Mouse (Mus musculus): ENCODE measurements around the gene Manba.
A peak's percentile ranks its signal among the peaks of the same experiment; 100 is the strongest.
"Not testable (repeated sequence)": the region's sequence is repeated elsewhere in the genome, so short reads cannot be mapped to it uniquely, and the experiment has no call there.

Gene Manba

GRCm38 (mm10) chr3:135487803-135488202 is 2.4 kb downstream of the Manba start:
- no peak for DNase-seq

- DNase-seq = peak; percentile 52
These were observed 4.6 kb downstream of the Manba start for GRCm38 (mm10) chr3:135489865-135490520.

- no peak for DNase-seq
These were observed 5.7 kb downstream of the Manba start for GRCm38 (mm10) chr3:135491102-135491501.

GRCm38 (mm10) chr3:135493320-135493719 is 7.9 kb downstream of the Manba start:
- not testable (repeated sequence) for DNase-seq

GRCm38 (mm10) chr3:135497956-135498355 is 12.5 kb downstream of the Manba start:
- DNase-seq = not testable (repeated sequence)

GRCm38 (mm10) chr3:135498891-135499290 is 13.5 kb downstream of the Manba start:
- DNase-seq = no peak

GRCm38 (mm10) chr3:135503160-135503559 is 17.7 kb downstream of the Manba start:
- DNase-seq = no peak

GRCm38 (mm10) chr3:135505369-135505909 is 20.0 kb downstream of the Manba start:
- DNase-seq = peak; percentile 81

- DNase-seq = no peak
These were observed 20.6 kb downstream of the Manba start for GRCm38 (mm10) chr3:135505916-135506482.

- DNase-seq = no peak
These were observed 22.1 kb downstream of the Manba start for GRCm38 (mm10) chr3:135507506-135507905.

- DNase-seq = no peak
These were observed 22.8 kb downstream of the Manba start for GRCm38 (mm10) chr3:135508191-135508590.

- no peak for DNase-seq
These were observed 25.0 kb downstream of the Manba start for GRCm38 (mm10) chr3:135510372-135510771.

GRCm38 (mm10) chr3:135511683-135512082 is 26.3 kb downstream of the Manba start:
- no peak for DNase-seq

- no peak for DNase-seq
These were observed 27.9 kb downstream of the Manba start for GRCm38 (mm10) chr3:135513270-135513669.

GRCm38 (mm10) chr3:135513800-135514425 is 28.5 kb downstream of the Manba start:
- DNase-seq = no peak

- DNase-seq = no peak
These were observed 29.8 kb downstream of the Manba start for GRCm38 (mm10) chr3:135515246-135515645.

GRCm38 (mm10) chr3:135516891-135517290 is 31.5 kb downstream of the Manba start:
- DNase-seq = no peak

GRCm38 (mm10) chr3:135518882-135519281 is 33.5 kb downstream of the Manba start:
- no peak for DNase-seq

GRCm38 (mm10) chr3:135519584-135519983 is 34.2 kb downstream of the Manba start:
- no peak for DNase-seq

GRCm38 (mm10) chr3:135521963-135522362 is 36.6 kb downstream of the Manba start:
- peak; percentile 56 for DNase-seq

- no peak for DNase-seq
These were observed 37.4 kb downstream of the Manba start for GRCm38 (mm10) chr3:135522618-135523355.

GRCm38 (mm10) chr3:135524900-135525299 is 39.5 kb downstream of the Manba start:
- not testable (repeated sequence) for DNase-seq

GRCm38 (mm10) chr3:135529670-135530069 is 44.3 kb downstream of the Manba start:
- no peak for DNase-seq
